ENCODE assay signal across 8 mouse cellular contexts in genomic region chr12:111035182-111035824, GRCm38 (mm10). TPM values are rescaled to one million over a fixed set of nuclear protein-coding genes. Genes with fewer than 3 reads are reported as not detected.
DNase-seq lines count a peak whose midpoint lies in the region; ATAC-seq and TF ChIP-seq lines count a peak whose summit lies in the region.

No protein-coding gene starts in this region.

- no peaks in the 10 kb centered on the region for H3K27me3 ChIP-seq in heart, postnatal 0 days (ENCODE audit: control insufficient read depth, insufficient read depth, low read length)

- peaks cover 15% of the 10 kb centered on the region for H3K4me1 ChIP-seq in heart, postnatal 0 days (ENCODE audit: control insufficient read depth, insufficient read depth)

- TF ChIP-seq CTCF in heart, postnatal 0 days (IDR thresholded peaks at IDR 0.05; ENCODE audit: low read depth): 0 out of 2 replicates have a peak, but pooled peaks have one; percentile 1

- ATAC-seq in heart, postnatal 0 days (ENCODE audit: insufficient read depth, low read depth): no peak
- peak; percentile 58 for ATAC-seq in megakaryocyte, adult 5-6 weeks (ENCODE audit: poor library complexity, severe bottlenecking)

- TF ChIP-seq EP300 in heart, postnatal 0 days (IDR thresholded peaks at IDR 0.05; ENCODE audit: low read depth): no peak

- H3K4me3 ChIP-seq in heart, postnatal 0 days (ENCODE audit: low read depth, low read length): no peak overlapping the region

- H3K27ac ChIP-seq in heart, postnatal 0 days (ENCODE audit: low read depth): no peak overlapping the region

- no peaks in the 10 kb centered on the region for H3K9me3 ChIP-seq in heart, postnatal 0 days (replicated peaks; ENCODE audit: control insufficient read depth, low read length)

- H3K36me3 ChIP-seq in heart, postnatal 0 days (replicated peaks; ENCODE audit: control insufficient read depth, insufficient read depth, low read length): no peaks in the 10 kb centered on the region

- H3K4me2 ChIP-seq in heart, postnatal 0 days (ENCODE audit: low read depth, low read length): no peak overlapping the region

- peak; percentile 12 for DNase-seq in right cerebral cortex, postnatal 14 days
- no peak for DNase-seq in right cerebral cortex, postnatal 25 days
- DNase-seq in heart, postnatal 0 days (ENCODE audit: low spot score): no peak
- DNase-seq in yolk sac, embryonic 10.5 days (ENCODE audit: low spot score): peak; percentile 42
- no peak for DNase-seq in gastrocnemius, adult 18-20 months (ENCODE audit: low spot score)
- DNase-seq in right cerebral cortex, postnatal 10 days (ENCODE audit: low spot score in 2 of 2): no peak
- DNase-seq in MN1 (ENCODE audit: low spot score): no peak

- 62% methylated on average over 12 of the region's 12 CpGs for WGBS in heart, postnatal 0 days

- no peak overlapping the region for H3K9ac ChIP-seq in heart, postnatal 0 days (replicated peaks; ENCODE audit: low read depth, low read length)

RNA-seq across cellular contexts. Expression of gene Rcor1, which starts 3.8 kb away (rescaled TPM):
- total RNA-seq in heart, postnatal 0 days (2014; rRNA removed; ENCODE audit: low replicate concordance): 14.2 and 19.0 TPM in 2 replicates
- polyA plus RNA-seq in heart, postnatal 0 days (2015; fragmentation: Nextera tagmentation; extraction: Ambion mirVana): 4.4 and 5.1 TPM in 2 replicates
- total RNA-seq in megakaryocyte, adult 5-6 weeks (2015): 30.6 and 33.5 TPM in 2 replicates
- 22.8 and 29.4 TPM in 2 replicates for total RNA-seq in megakaryocyte, adult 5-6 weeks (2017)
- total RNA-seq in gastrocnemius, adult 18-20 months (2021): 1 to 10 TPM; 6.1 to 8.1 TPM

RNA-seq across cellular contexts. Expression of gene Ankrd9, which starts 56.5 kb away (rescaled TPM):
- 26.3 and 34.6 TPM in 2 replicates for total RNA-seq in heart, postnatal 0 days (2014; rRNA removed; ENCODE audit: low replicate concordance)
- polyA plus RNA-seq in heart, postnatal 0 days (2015; fragmentation: Nextera tagmentation; extraction: Ambion mirVana): 31.9 and 39.1 TPM in 2 replicates
- total RNA-seq in megakaryocyte, adult 5-6 weeks (2015): 1.6 and 2.8 TPM in 2 replicates
- total RNA-seq in megakaryocyte, adult 5-6 weeks (2017): 3.0 and 3.3 TPM in 2 replicates
- 100 to 1,000 TPM; 109 to 181 TPM for total RNA-seq in gastrocnemius, adult 18-20 months (2021)

Comparison
In these comparisons a context has a peak if more than half of its experiments do, and no peak if none do; other contexts are left out.
1. DNase-seq: peak in right cerebral cortex, postnatal 14 days (single experiment) and yolk sac, embryonic 10.5 days (single experiment); none in right cerebral cortex, postnatal 25 days (single experiment), heart, postnatal 0 days (single experiment), gastrocnemius, adult 18-20 months (single experiment), right cerebral cortex, postnatal 10 days (0 of 2) and MN1 (single experiment).